In genomic region chr10:91326144-91326655, GRCm38 (mm10) we compare ENCODE assay signal across 27 mouse cellular contexts.
DNase-seq lines count a peak whose midpoint lies in the region; ATAC-seq lines count a peak whose summit lies in the region.
"Had no signal": no experiment of that assay in that cellular context is flagged by ENCODE, and none has a peak within 500 bp of the region (broad histone marks: within the 10 kb centered on the region; RNA-seq: fewer than 3 reads in every experiment).

No protein-coding gene starts in this region.

- H3K27me3 ChIP-seq in heart, embryonic 12.5 days (replicated peaks) = no peaks in the 10 kb centered on the region
- 0 out of 2 replicates have a peak, but pooled peaks cover 4% of the 10 kb centered on the region for H3K27me3 ChIP-seq in heart, embryonic 10.5 days (ENCODE audit: insufficient read depth, poor library complexity, severe bottlenecking)
- H3K27me3 ChIP-seq in kidney, embryonic 15.5 days = no peaks in the 10 kb centered on the region
- no peaks in the 10 kb centered on the region for H3K27me3 ChIP-seq in midbrain, embryonic 13.5 days
- H3K27me3 ChIP-seq: embryonic facial prominence, embryonic 12.5 days; liver, embryonic 15.5 days; lung, embryonic 15.5 days; megakaryocyte, embryonic 14.5 days; neural tube, embryonic 13.5 days; stomach, embryonic 15.5 days had no signal

- WGBS in heart, embryonic 12.5 days = 73% methylated on average over 8 of the region's 8 CpGs
- WGBS in heart, embryonic 10.5 days = 79% methylated on average over 8 of the region's 8 CpGs
- WGBS in kidney, embryonic 15.5 days = 52% methylated on average over 8 of the region's 8 CpGs
- WGBS in midbrain, embryonic 13.5 days = 65% methylated on average over 8 of the region's 8 CpGs

- ATAC-seq in heart, embryonic 12.5 days (ENCODE audit: insufficient number of reproducible peaks, low FRiP score) = no peak
- ATAC-seq in kidney, embryonic 15.5 days (replicated peaks; ENCODE audit: low FRiP score) = no peak
- no peak for ATAC-seq in midbrain, embryonic 13.5 days
- ATAC-seq: hindbrain, postnatal 0 days; intestine, embryonic 16.5 days had no signal

- no peak overlapping the region for H3K27ac ChIP-seq in heart, embryonic 12.5 days (ENCODE audit: poor library complexity, severe bottlenecking)
- no peak overlapping the region for H3K27ac ChIP-seq in heart, embryonic 10.5 days
- peak overlapping the region; percentile 73 for H3K27ac ChIP-seq in kidney, embryonic 15.5 days
- 0 out of 2 replicates have a peak overlapping the region, but pooled peaks have one; percentile 22 for H3K27ac ChIP-seq in midbrain, embryonic 13.5 days
- H3K27ac ChIP-seq: embryonic facial prominence, embryonic 12.5 days; gastrocnemius, adult 2 months; hindbrain, postnatal 0 days; layer of hippocampus, adult 2 months; limb, embryonic 10.5 days; liver, embryonic 15.5 days; lung, embryonic 15.5 days; neural tube, embryonic 13.5 days; stomach, embryonic 15.5 days had no signal

- no peak overlapping the region for H3K4me3 ChIP-seq in heart, embryonic 12.5 days
- H3K4me3 ChIP-seq in heart, embryonic 10.5 days = no peak overlapping the region
- no peak overlapping the region for H3K4me3 ChIP-seq in kidney, embryonic 15.5 days (replicated peaks)
- no peak overlapping the region for H3K4me3 ChIP-seq in midbrain, embryonic 13.5 days (replicated peaks)
- H3K4me3 ChIP-seq: embryonic facial prominence, embryonic 12.5 days; erythroblast, embryonic 14.5 days; gastrocnemius, adult 2 months; layer of hippocampus, adult 2 months; limb, embryonic 10.5 days; liver, embryonic 15.5 days; lung, embryonic 15.5 days; megakaryocyte, embryonic 14.5 days; neural tube, embryonic 13.5 days; stomach, embryonic 15.5 days had no signal

- peaks cover 10% of the 10 kb centered on the region; the same call in 1 of the 2 replicates for H3K4me1 ChIP-seq in heart, embryonic 12.5 days (replicated peaks)
- H3K4me1 ChIP-seq in heart, embryonic 10.5 days = peaks cover 13% of the 10 kb centered on the region
- 0 out of 2 replicates have a peak, but pooled peaks cover 16% of the 10 kb centered on the region for H3K4me1 ChIP-seq in kidney, embryonic 15.5 days
- peaks cover 15% of the 10 kb centered on the region for H3K4me1 ChIP-seq in midbrain, embryonic 13.5 days (replicated peaks)
- H3K4me1 ChIP-seq: embryonic facial prominence, embryonic 12.5 days; liver, embryonic 15.5 days; lung, embryonic 15.5 days; megakaryocyte, embryonic 14.5 days; neural tube, embryonic 13.5 days; stomach, embryonic 15.5 days had no signal

- no peaks in the 10 kb centered on the region for H3K36me3 ChIP-seq in heart, embryonic 12.5 days
- no peaks in the 10 kb centered on the region for H3K36me3 ChIP-seq in heart, embryonic 10.5 days
- no peaks in the 10 kb centered on the region for H3K36me3 ChIP-seq in kidney, embryonic 15.5 days
- no peaks in the 10 kb centered on the region for H3K36me3 ChIP-seq in midbrain, embryonic 13.5 days
- H3K36me3 ChIP-seq: embryonic facial prominence, embryonic 12.5 days; limb, embryonic 10.5 days; liver, embryonic 15.5 days; lung, embryonic 15.5 days; neural tube, embryonic 13.5 days; stomach, embryonic 15.5 days had no signal

- no peak overlapping the region for H3K9ac ChIP-seq in heart, embryonic 12.5 days
- no peak overlapping the region for H3K9ac ChIP-seq in kidney, embryonic 15.5 days
- no peak overlapping the region for H3K9ac ChIP-seq in midbrain, embryonic 13.5 days (replicated peaks)
- H3K9ac ChIP-seq: embryonic facial prominence, embryonic 12.5 days; liver, embryonic 15.5 days; lung, embryonic 15.5 days; neural tube, embryonic 13.5 days; stomach, embryonic 15.5 days had no signal

- DNase-seq in heart, embryonic 10.5 days (ENCODE audit: low spot score) = no peak
- DNase-seq in kidney, postnatal 14 days = no peak
- peak; percentile 12 for DNase-seq in brain, embryonic 18.5 days (ENCODE audit: low read depth, low spot score)
- DNase-seq in gastrocnemius, postnatal 36 days = no peak
- DNase-seq: adrenal gland, adult 2 months; cerebellum, adult 18-20 months; cerebellum, postnatal 14 days; gastrocnemius, adult 2 months; kidney, postnatal 25 days; liver; lung, postnatal 36 days; thymus, postnatal 36 days had no signal

- no peaks in the 10 kb centered on the region for H3K9me3 ChIP-seq in heart, embryonic 12.5 days (replicated peaks)
- no peaks in the 10 kb centered on the region for H3K9me3 ChIP-seq in heart, embryonic 10.5 days
- H3K9me3 ChIP-seq in kidney, embryonic 15.5 days (replicated peaks) = no peaks in the 10 kb centered on the region
- H3K9me3 ChIP-seq in midbrain, embryonic 13.5 days = no peaks in the 10 kb centered on the region
- H3K9me3 ChIP-seq: embryonic facial prominence, embryonic 12.5 days; limb, embryonic 10.5 days; liver, embryonic 15.5 days; lung, embryonic 15.5 days; neural tube, embryonic 13.5 days; stomach, embryonic 15.5 days had no signal

- 0 out of 2 replicates have a peak overlapping the region, but pooled peaks have one; percentile 22 for H3K4me2 ChIP-seq in heart, embryonic 12.5 days
- peak overlapping the region; percentile 24; the same call in 1 of the 2 replicates for H3K4me2 ChIP-seq in kidney, embryonic 15.5 days
- H3K4me2 ChIP-seq in midbrain, embryonic 13.5 days (replicated peaks) = no peak overlapping the region
- H3K4me2 ChIP-seq: embryonic facial prominence, embryonic 12.5 days; heart, embryonic 11.5 days; liver, embryonic 15.5 days; lung, embryonic 15.5 days; neural tube, embryonic 13.5 days; stomach, embryonic 15.5 days had no signal

- intact Hi-C loops in gastrocnemius, postnatal 36 days (cut with DNase I) = no loop called here

Comparison
In these comparisons a context has a peak if more than half of its experiments do, and no peak if none do; other contexts are left out.
1. H3K27ac ChIP-seq: peak in kidney, embryonic 15.5 days (single experiment) and midbrain, embryonic 13.5 days (single experiment); none in heart, embryonic 12.5 days (single experiment) and heart, embryonic 10.5 days (single experiment).